9 mouse cellular contexts compared by ENCODE assay signal in the genomic region with DNA sequence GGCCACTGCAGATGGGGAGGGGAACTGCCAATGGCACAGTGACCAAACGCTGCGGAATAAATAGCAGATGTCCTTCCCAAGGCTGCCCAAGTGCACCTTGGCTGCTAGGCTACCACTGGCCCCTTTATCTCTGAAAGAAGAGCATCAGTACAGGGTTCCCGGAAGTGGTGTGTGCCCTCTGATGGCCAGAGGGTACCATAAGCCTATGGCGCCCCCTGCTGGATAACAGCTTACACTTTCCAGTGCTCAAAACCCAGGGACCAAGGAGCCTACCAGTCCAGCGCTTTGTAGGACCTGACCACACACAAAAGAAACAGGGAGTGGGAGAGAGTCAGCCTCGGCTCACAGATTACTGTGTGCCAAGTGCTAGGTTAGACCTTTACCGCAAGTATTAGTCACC. TPM values are rescaled to one million over a fixed set of nuclear protein-coding genes. Genes with fewer than 3 reads are reported as not detected.
A peak's percentile ranks its signal among the peaks of the same experiment; 100 is the strongest.
DNase-seq lines count a peak whose midpoint lies in the region; ATAC-seq and TF ChIP-seq lines count a peak whose summit lies in the region.
"Not testable (repeated sequence)": the region's sequence is repeated elsewhere in the genome, so short reads cannot be mapped to it uniquely, and the experiment has no call there.
"Had no signal": no experiment of that assay in that cellular context is flagged by ENCODE, and none has a peak within 500 bp of the region (broad histone marks: within the 10 kb centered on the region; RNA-seq: fewer than 3 reads in every experiment).

No protein-coding gene starts in this region.

- WGBS in intestine, embryonic 16.5 days, result 13% methylated on average over 7 of the region's 7 CpGs
- WGBS in limb, embryonic 10.5 days, result 16% methylated on average over 7 of the region's 7 CpGs
- 8% methylated on average over 7 of the region's 7 CpGs for WGBS in midbrain, embryonic 10.5 days
- 13% methylated on average over 7 of the region's 7 CpGs for WGBS in spleen, adult 2 months

- ATAC-seq in intestine, embryonic 16.5 days, result peak; percentile 42

- DNase-seq in T-cell, adult 2 months (ENCODE audit: low spot score), result peak; percentile 64
- peak; percentile 58 to 76 for DNase-seq in cerebellum, postnatal 14 days
- DNase-seq in gastrocnemius, postnatal 10 days, result peak; percentile 57
- DNase-seq in limb, embryonic 10.5 days (ENCODE audit: low spot score), result peak; percentile 66
- DNase-seq in midbrain, embryonic 10.5 days (ENCODE audit: low spot score), result peak; percentile 64
- DNase-seq in spleen, adult 2 months (ENCODE audit: low read depth in 1 of 2, low spot score in 2 of 2), result peak; percentile 14 to 34

- not testable (repeated sequence) for H3K4me2 ChIP-seq in intestine, embryonic 16.5 days (ENCODE audit: low read depth, low read length)

- not testable (repeated sequence) for H3K4me1 ChIP-seq in intestine, embryonic 16.5 days (ENCODE audit: control insufficient read depth, insufficient read depth, low read length); limb, embryonic 10.5 days; midbrain, embryonic 10.5 days; spleen, adult 2 months (ENCODE audit: control insufficient read depth, insufficient read depth, insufficient read length)

- not testable (repeated sequence) for H3K9me3 ChIP-seq in intestine, embryonic 16.5 days (ENCODE audit: control insufficient read depth, low read length); limb, embryonic 10.5 days (replicated peaks); midbrain, embryonic 10.5 days (replicated peaks)

- H3K36me3 ChIP-seq in intestine, embryonic 16.5 days (ENCODE audit: control insufficient read depth, insufficient read depth, low read length); limb, embryonic 10.5 days; midbrain, embryonic 10.5 days; spleen, adult 2 months (ENCODE audit: control insufficient read depth, insufficient read depth, low read length): not testable (repeated sequence)

- not testable (repeated sequence) for H3K27ac ChIP-seq in intestine, embryonic 16.5 days (ENCODE audit: low read length); limb, embryonic 10.5 days; midbrain, embryonic 10.5 days (replicated peaks); spleen, adult 2 months (ENCODE audit: insufficient read depth, low read length)

- H3K4me3 ChIP-seq in intestine, embryonic 16.5 days (ENCODE audit: low read length); limb, embryonic 10.5 days; midbrain, embryonic 10.5 days; spleen, adult 2 months (ENCODE audit: extremely low read depth, insufficient read depth, insufficient read length): not testable (repeated sequence)

- TF ChIP-seq POLR2A in spleen, adult 2 months (IDR thresholded peaks at IDR 0.05; ENCODE audit: low read depth, low read length), result not testable (repeated sequence)

- H3K9ac ChIP-seq in intestine, embryonic 16.5 days (ENCODE audit: low read depth, low read length), result not testable (repeated sequence)

- peak; percentile 53; the same call in 1 of the 2 replicates for TF ChIP-seq CTCF in spleen, adult 2 months (IDR thresholded peaks at IDR 0.05; ENCODE audit: extremely low read depth, insufficient read depth, insufficient read length, insufficient replicate concordance)

- H3K27me3 ChIP-seq in intestine, embryonic 16.5 days (replicated peaks; ENCODE audit: control insufficient read depth, insufficient read depth, low read length); midbrain, embryonic 10.5 days (ENCODE audit: low read depth, poor library complexity, severe bottlenecking); spleen, adult 2 months (ENCODE audit: control insufficient read depth, insufficient read depth, low read length): not testable (repeated sequence)
- H3K27me3 ChIP-seq in limb, embryonic 10.5 days (ENCODE audit: low read depth, poor library complexity, severe bottlenecking), result peaks cover 17% of the 10 kb centered on the region; the same call in 1 of the 2 replicates

RNA-seq across cellular contexts. Expression of gene Gsdma2, which starts 8.5 kb away (rescaled TPM):
- not detected for total RNA-seq in gastrocnemius, postnatal 10 days (2021)
- 0.58 and 0.93 TPM in 2 replicates for polyA plus RNA-seq in intestine, embryonic 16.5 days (2015; fragmentation: Nextera tagmentation; extraction: Ambion mirVana)
- polyA plus RNA-seq in limb, embryonic 10.5 days (2016; fragmentation: Nextera tagmentation; extraction: Ambion mirVana), result not detected in 2 replicates
- polyA plus RNA-seq in midbrain, embryonic 10.5 days (2016; fragmentation: Nextera tagmentation; extraction: Ambion mirVana), result not detected in 2 replicates
- polyA plus RNA-seq in spleen, adult 2 months (2012; rRNA removed), result not detected in 2 replicates
- polyA plus RNA-seq: limb, embryonic 15.5 days had no signal

RNA-seq across cellular contexts. Expression of gene Gsdma, which starts 9.1 kb away (rescaled TPM):
- total RNA-seq in gastrocnemius, postnatal 10 days (2021), result not detected
- 0.06 TPM in 1 of 2 replicates, not detected in the other for polyA plus RNA-seq in intestine, embryonic 16.5 days (2015; fragmentation: Nextera tagmentation; extraction: Ambion mirVana)
- 0.05 TPM in 1 of 2 replicates, not detected in the other for polyA plus RNA-seq in limb, embryonic 10.5 days (2016; fragmentation: Nextera tagmentation; extraction: Ambion mirVana)
- not detected in 2 replicates for polyA plus RNA-seq in midbrain, embryonic 10.5 days (2016; fragmentation: Nextera tagmentation; extraction: Ambion mirVana)
- not detected in 2 replicates for polyA plus RNA-seq in spleen, adult 2 months (2012; rRNA removed)
- total RNA-seq: heart, postnatal 25 days had no signal

RNA-seq across cellular contexts. Expression of gene Psmd3, which starts 27.3 kb away (rescaled TPM):
- 100 to 1,000 TPM; 112 to 113 TPM for total RNA-seq in gastrocnemius, postnatal 10 days (2021)
- polyA plus RNA-seq in intestine, embryonic 16.5 days (2015; fragmentation: Nextera tagmentation; extraction: Ambion mirVana), result 169 and 181 TPM in 2 replicates
- 284 and 303 TPM in 2 replicates for polyA plus RNA-seq in limb, embryonic 10.5 days (2016; fragmentation: Nextera tagmentation; extraction: Ambion mirVana)
- polyA plus RNA-seq in midbrain, embryonic 10.5 days (2016; fragmentation: Nextera tagmentation; extraction: Ambion mirVana), result 246 and 258 TPM in 2 replicates
- polyA plus RNA-seq in spleen, adult 2 months (2012; rRNA removed), result 83.1 and 107 TPM in 2 replicates

RNA-seq across cellular contexts. Expression of gene Gsdma3, which starts 28.9 kb away (rescaled TPM):
- total RNA-seq in gastrocnemius, postnatal 10 days (2021), result under 1 TPM; 0.45 to 0.47 TPM
- polyA plus RNA-seq in intestine, embryonic 16.5 days (2015; fragmentation: Nextera tagmentation; extraction: Ambion mirVana), result not detected in 2 replicates
- not detected in 2 replicates for polyA plus RNA-seq in limb, embryonic 10.5 days (2016; fragmentation: Nextera tagmentation; extraction: Ambion mirVana)
- polyA plus RNA-seq in midbrain, embryonic 10.5 days (2016; fragmentation: Nextera tagmentation; extraction: Ambion mirVana), result not detected in 2 replicates
- polyA plus RNA-seq in spleen, adult 2 months (2012; rRNA removed), result not detected in 2 replicates
- polyA plus RNA-seq: limb, embryonic 15.5 days had no signal

RNA-seq across cellular contexts. Expression of gene Gm12355, which starts 29.6 kb away (rescaled TPM):
- total RNA-seq in gastrocnemius, postnatal 10 days (2021), result 10 to 100 TPM in 1 of 2 experiments, 1 to 10 TPM in 1; 8.2 to 10.3 TPM
- polyA plus RNA-seq in intestine, embryonic 16.5 days (2015; fragmentation: Nextera tagmentation; extraction: Ambion mirVana), result 0.33 and 0.57 TPM in 2 replicates
- polyA plus RNA-seq in limb, embryonic 10.5 days (2016; fragmentation: Nextera tagmentation; extraction: Ambion mirVana), result 1.3 and 1.8 TPM in 2 replicates
- 1.4 and 2.1 TPM in 2 replicates for polyA plus RNA-seq in midbrain, embryonic 10.5 days (2016; fragmentation: Nextera tagmentation; extraction: Ambion mirVana)
- polyA plus RNA-seq in spleen, adult 2 months (2012; rRNA removed), result not detected in 2 replicates
